Mouse (Mus musculus): ENCODE measurements at regions not wholly inside any gene's neighbourhood (a gene's known extent, or its start where the extent isn't known, plus 50 kb on each side); places are given as distances from the start of the nearest gene placed in this dataset.

DNA sequence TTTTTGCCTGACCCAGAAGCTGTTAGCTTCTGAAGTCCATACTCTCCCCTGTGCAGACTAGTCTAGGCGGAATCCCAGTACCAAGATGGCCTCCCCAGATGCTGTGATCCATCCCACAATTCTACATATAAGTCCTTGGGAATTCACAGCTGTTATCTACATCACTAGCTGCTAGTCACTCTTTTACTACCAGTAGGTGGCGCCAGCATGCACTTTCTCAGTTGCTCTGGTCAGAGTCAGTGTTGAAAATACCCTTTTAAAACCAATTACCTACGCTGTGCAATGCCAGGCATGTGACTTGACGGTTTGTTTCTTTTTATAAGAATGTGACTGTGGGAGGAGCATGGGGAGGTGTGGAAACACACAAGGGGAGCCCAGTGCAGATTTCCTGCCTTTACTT is 348.3 kb downstream of the Xylt1 start:
- DNase-seq, result no peak

Small RNA genes in the stretch of these regions (microRNA-seq; reads per million reads assigned to microRNA genes)
- gene Gm24063, result 0 reads per million in 2 experiments

Measured in heart, postnatal 4 days (tissue).